Mouse (Mus musculus) hindbrain, embryonic 13.5 days (tissue): ENCODE measurements at regions not wholly inside any gene's neighbourhood (a gene's known extent, or its start where the extent isn't known, plus 50 kb on each side); places are given as distances from the start of the nearest gene placed in this dataset.

Experiments
- ATAC-seq: fragments of 200-750 bp; cut with Nextera tagmentation; 2 replicates; pipeline ENCODE4 v1.8.0; 2017; ENCODE audit warnings: moderate TSS enrichment; ENCODE audit not compliant: low FRiP score
- H3K27ac ChIP-seq: fragments of 300-500 bp; sonication (generic); 2 replicates; pipeline ENCODE4 v1.5.1; 2015; ENCODE audit warnings: inconsistent platforms, mild to moderate bottlenecking, moderate library complexity
- H3K27me3 ChIP-seq: fragments of 300-500 bp; sonication (generic); 2 replicates; pipeline ENCODE4 v1.6.1; 2015; ENCODE audit warnings: mild to moderate bottlenecking, inconsistent platforms
- H3K36me3 ChIP-seq: fragments of 300-500 bp; sonication (generic); 2 replicates; pipeline ENCODE4 v1.6.1; 2015; ENCODE audit warnings: mild to moderate bottlenecking, inconsistent platforms
- H3K4me1 ChIP-seq: fragments of 300-500 bp; sonication (generic); replicated peaks from 2 replicates; pipeline ENCODE4 v1.6.1; 2015; ENCODE audit warnings: inconsistent platforms
- H3K4me2 ChIP-seq: fragments of 300-500 bp; sonication (generic); 2 replicates; pipeline ENCODE4 v1.6.1; 2015; ENCODE audit warnings: inconsistent platforms, mild to moderate bottlenecking, moderate library complexity
- H3K4me3 ChIP-seq: fragments of 300-500 bp; sonication (generic); 2 replicates; pipeline ENCODE4 v1.5.1; 2015; ENCODE audit warnings: mild to moderate bottlenecking, inconsistent platforms
- H3K9ac ChIP-seq: fragments of 300-500 bp; sonication (generic); 2 replicates; pipeline ENCODE4 v1.6.1; 2015; ENCODE audit warnings: mild to moderate bottlenecking, inconsistent platforms
- H3K9me3 ChIP-seq: fragments of 300-500 bp; sonication (generic); 2 replicates; pipeline ENCODE4 v1.6.1; 2016; ENCODE audit warnings: inconsistent platforms
- WGBS: fragments of 180-500 bp; shearing (Covaris S2); methylation state at CpG from one replicate; pipeline ENCODE4 v1.1.7; 2015; 5-methylcytosine and 5-hydroxymethylcytosine counted together

GRCm38 (mm10) chr12:43827901-43828300 lies 382.2 kb downstream of the Dnajb9 start:
- 83% methylated on average over 6 of the region's 6 CpGs for WGBS
- Histone ChIP-seq H3K9me3 (no peaks in the 10 kb centered on the region), H3K4me3 (no peak overlapping the region), H3K4me1 (no peaks in the 10 kb centered on the region), H3K36me3 (no peaks in the 10 kb centered on the region), H3K9ac (no peak overlapping the region), H3K27me3 (no peaks in the 10 kb centered on the region), H3K27ac (no peak overlapping the region), H3K4me2 (no peak overlapping the region)
- ATAC-seq, result no peak

DNA sequence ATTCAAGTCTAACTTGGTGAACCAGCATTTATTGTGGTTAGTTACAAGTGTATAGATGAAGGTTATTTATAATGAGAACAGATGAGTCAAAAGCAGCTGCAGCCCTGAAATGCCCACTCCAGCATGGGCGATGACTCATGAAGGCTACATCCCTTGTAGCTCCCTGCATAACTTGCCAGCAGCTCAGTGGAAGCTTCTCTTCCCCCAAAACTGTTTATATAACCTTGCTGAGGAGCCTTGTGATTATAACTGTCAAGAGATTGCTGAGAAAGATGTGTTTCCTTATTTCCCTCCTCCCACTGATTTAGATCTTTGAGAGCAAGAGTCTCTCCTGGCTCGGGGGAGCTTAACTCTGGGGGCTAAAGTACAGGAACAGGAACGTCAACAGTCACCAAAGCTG lies 382.8 kb downstream of the Dnajb9 start:
- no peak for ATAC-seq
- Histone ChIP-seq H3K4me1 (no peaks in the 10 kb centered on the region), H3K9me3 (no peaks in the 10 kb centered on the region), H3K4me3 (no peak overlapping the region), H3K4me2 (no peak overlapping the region), H3K27me3 (no peaks in the 10 kb centered on the region), H3K36me3 (no peaks in the 10 kb centered on the region), H3K27ac (no peak overlapping the region), H3K9ac (no peak overlapping the region)
- WGBS, result 62% methylated on average over 3 of the region's 3 CpGs

- no peak overlapping the region for H3K4me3 ChIP-seq
- no peaks in the 10 kb centered on the region for H3K9me3 ChIP-seq
- 0 out of 2 replicates have a peak, but pooled peaks cover 2% of the 10 kb centered on the region for H3K4me1 ChIP-seq
- H3K9ac ChIP-seq, result no peak overlapping the region
- H3K4me2 ChIP-seq, result no peak overlapping the region
- no peak overlapping the region for H3K27ac ChIP-seq
- no peak for ATAC-seq
- H3K36me3 ChIP-seq, result no peaks in the 10 kb centered on the region
- 14% methylated on average over 3 of the region's 3 CpGs for WGBS
- H3K27me3 ChIP-seq, result no peaks in the 10 kb centered on the region
Observed at GRCm38 (mm10) chr12:43813559-43813958, 396.6 kb downstream of the Dnajb9 start.

GRCm38 (mm10) chr12:43772766-43773165 lies 437.4 kb downstream of the Dnajb9 start:
- WGBS, result 80% methylated on average over 1 of the region's 1 CpGs
- no peaks in the 10 kb centered on the region for H3K9me3 ChIP-seq
- no peak for ATAC-seq
- H3K4me1 ChIP-seq, result no peaks in the 10 kb centered on the region
- no peak overlapping the region for H3K9ac ChIP-seq
- no peak overlapping the region for H3K4me3 ChIP-seq
- H3K27me3 ChIP-seq, result no peaks in the 10 kb centered on the region
- H3K36me3 ChIP-seq, result no peaks in the 10 kb centered on the region
- no peak overlapping the region for H3K4me2 ChIP-seq
- no peak overlapping the region for H3K27ac ChIP-seq

- 66% methylated on average over 1 of the region's 1 CpGs for WGBS
- Histone ChIP-seq H3K9ac (no peak overlapping the region), H3K9me3 (no peaks in the 10 kb centered on the region), H3K27me3 (no peaks in the 10 kb centered on the region), H3K4me3 (no peak overlapping the region), H3K4me1 (no peaks in the 10 kb centered on the region), H3K36me3 (no peaks in the 10 kb centered on the region), H3K27ac (no peak overlapping the region), H3K4me2 (no peak overlapping the region)
- ATAC-seq, result no peak
Observed at GRCm38 (mm10) chr12:43762151-43762550, 448.0 kb downstream of the Dnajb9 start.
